Mouse (Mus musculus) MEL (cell line): ENCODE measurements at regions not wholly inside any gene's neighbourhood (a gene's known extent, or its start where the extent isn't known, plus 50 kb on each side); places are given as distances from the start of the nearest gene placed in this dataset.
"Not testable (repeated sequence)": the region's sequence is repeated elsewhere in the genome, so short reads cannot be mapped to it uniquely, and the experiment has no call there.

Experiments used
- DNase-seq: peaks from one replicate; pipeline ENCODE4 v3.0.0; 2011; ENCODE audit warnings: low read depth, low spot score
- H3K27ac ChIP-seq: 2 replicates; pipeline ENCODE4 v1.5.1; 2012; ENCODE audit warnings: low read depth, mild to moderate bottlenecking, control low read depth, low read length, moderate library complexity; ENCODE audit not compliant: control insufficient read depth
- H3K27me3 ChIP-seq, 2 experiments: fragments of 150-350 bp in 1 of 2; sonication (generic) in 1 of 2; 2 replicates each; pipeline ENCODE4 v1.6.1; 2012; ENCODE audit warnings: low read length in 2 of 2, mild to moderate bottlenecking in 2 of 2, improper control_type of control experiment in 1 of 2, moderate library complexity in 1 of 2; ENCODE audit not compliant: insufficient read depth in 2 of 2, control insufficient read depth in 1 of 2
- H3K36me3 ChIP-seq, 2 experiments: 2 replicates each; pipeline ENCODE4 v1.6.1; 2012 to 2014; ENCODE audit warnings: low read length in 2 of 2, improper control_type of control experiment in 1 of 2, inconsistent platforms in 1 of 2, mild to moderate bottlenecking in 1 of 2; ENCODE audit not compliant: insufficient read depth in 2 of 2, control insufficient read depth in 1 of 2
- H3K4me1 ChIP-seq, 2 experiments: fragments of 150-350 bp in 1 of 2; sonication (generic) in 1 of 2; 2 replicates each; pipeline ENCODE4 v1.6.1; 2012; ENCODE audit warnings: low read length in 2 of 2, improper control_type of control experiment in 1 of 2, mild to moderate bottlenecking in 1 of 2; ENCODE audit not compliant: insufficient read depth in 2 of 2, control insufficient read depth in 1 of 2
- H3K4me3 ChIP-seq, 2 experiments: fragments of 150-350 bp in 1 of 2; sonication (generic) in 1 of 2; 2 replicates each; pipeline ENCODE4 v1.5.1; 2012; ENCODE audit warnings: low read depth in 2 of 2, low read length in 2 of 2, mild to moderate bottlenecking in 2 of 2, moderate library complexity in 2 of 2, control low read depth in 1 of 2, improper control_type of control experiment in 1 of 2; ENCODE audit not compliant: control insufficient read depth in 1 of 2, insufficient read depth in 1 of 2
- H3K79me2 ChIP-seq: 2 replicates; pipeline ENCODE4 v1.6.1; 2012; ENCODE audit warnings: mild to moderate bottlenecking, low read length, moderate library complexity; ENCODE audit not compliant: control insufficient read depth, poor library complexity, insufficient read depth
- H3K9ac ChIP-seq: 2 replicates; pipeline ENCODE4 v1.6.1; 2012; ENCODE audit warnings: low read depth, mild to moderate bottlenecking, control low read depth, low read length, moderate library complexity; ENCODE audit not compliant: control insufficient read depth, poor library complexity, severe bottlenecking
- H3K9me3 ChIP-seq: fragments of 150-350 bp; sonication (generic); replicated peaks from 2 replicates; pipeline ENCODE4 v1.6.1; 2012; ENCODE audit warnings: mild to moderate bottlenecking, low read length, improper control_type of control experiment, moderate library complexity; ENCODE audit not compliant: insufficient read depth
- BHLHE40 ChIP-seq: IDR thresholded peaks from 2 replicates; pipeline ENCODE4 v1.6.1; 2012; ENCODE audit warnings: low read depth, mild to moderate bottlenecking, inconsistent platforms, low read length, improper control_type of control experiment, borderline replicate concordance
- CHD2 ChIP-seq: IDR thresholded peaks from 2 replicates; pipeline ENCODE4 v1.6.1; 2011; ENCODE audit warnings: low read length, improper control_type of control experiment
- CTCF ChIP-seq, 3 experiments: IDR thresholded peaks in 2 of 3; conservative IDR thresholded peaks in 1 of 3; 2 replicates each; pipeline ENCODE4 v1.5.1; 2011 to 2012; ENCODE audit warnings: low read length in 3 of 3, low read depth in 2 of 3, mild to moderate bottlenecking in 2 of 3, improper control_type of control experiment in 1 of 3, inconsistent platforms in 1 of 3, mixed read lengths in 1 of 3, moderate library complexity in 1 of 3; ENCODE audit not compliant: control insufficient read depth in 1 of 3, insufficient read depth in 1 of 3, poor library complexity in 1 of 3, severe bottlenecking in 1 of 3
- E2F4 ChIP-seq: IDR thresholded peaks from 2 replicates; pipeline ENCODE4 v1.6.1; 2011; ENCODE audit warnings: low read depth, low read length, improper control_type of control experiment, borderline replicate concordance
- EP300 ChIP-seq, 2 experiments: IDR thresholded peaks; 2 replicates each; pipeline ENCODE4 v1.6.1; 2011; ENCODE audit warnings: improper control_type of control experiment in 2 of 2, low read length in 2 of 2, low read depth in 1 of 2, mild to moderate bottlenecking in 1 of 2
- ETS1 ChIP-seq: IDR thresholded peaks from 2 replicates; pipeline ENCODE4 v1.6.1; 2012; ENCODE audit warnings: low read depth, mild to moderate bottlenecking, inconsistent platforms, low read length, improper control_type of control experiment, moderate library complexity
- GATA1 ChIP-seq: IDR thresholded peaks from 2 replicates; pipeline ENCODE4 v1.6.1; 2011; ENCODE audit warnings: low read depth, low read length, improper control_type of control experiment
- HCFC1 ChIP-seq: IDR thresholded peaks from 2 replicates; pipeline ENCODE4 v1.6.1; 2012; ENCODE audit warnings: low read depth, mild to moderate bottlenecking, inconsistent platforms, low read length, improper control_type of control experiment, moderate library complexity
- JUND ChIP-seq: IDR thresholded peaks from 2 replicates; pipeline ENCODE4 v1.6.1; 2011; ENCODE audit warnings: low read depth, mild to moderate bottlenecking, improper control_type of control experiment, low read length
- KAT2A ChIP-seq: conservative IDR thresholded peaks from 2 replicates; pipeline ENCODE4 v1.6.1; 2012; ENCODE audit warnings: low read depth, low read length, improper control_type of control experiment, inconsistent platforms
- MYB ChIP-seq: IDR thresholded peaks from 2 replicates; pipeline ENCODE4 v1.6.1; 2011; ENCODE audit warnings: mild to moderate bottlenecking, low read depth, low read length, improper control_type of control experiment
- MYC ChIP-seq: IDR thresholded peaks from 2 replicates; pipeline ENCODE4 v1.6.1; 2011; ENCODE audit warnings: low read depth, mild to moderate bottlenecking, low read length, improper control_type of control experiment, moderate library complexity
- NELFE ChIP-seq: IDR thresholded peaks from 2 replicates; pipeline ENCODE4 v1.6.1; 2011; ENCODE audit warnings: low read depth, low read length, improper control_type of control experiment
- POLR2A ChIP-seq, 2 experiments: IDR thresholded peaks; 2 replicates each; pipeline ENCODE4 v1.6.1; 2011 to 2012; ENCODE audit warnings: low read length in 2 of 2, mild to moderate bottlenecking in 2 of 2, control low read depth in 1 of 2, improper control_type of control experiment in 1 of 2, low read depth in 1 of 2, moderate library complexity in 1 of 2; ENCODE audit not compliant: control insufficient read depth in 1 of 2, insufficient read depth in 1 of 2, poor library complexity in 1 of 2
- POLR2AphosphoS2 ChIP-seq: IDR thresholded peaks from 2 replicates; pipeline ENCODE4 v1.6.1; 2011; ENCODE audit warnings: low read length, improper control_type of control experiment
- POLR2AphosphoS5 ChIP-seq: IDR thresholded peaks from 2 replicates; pipeline ENCODE4 v1.6.1; 2012; ENCODE audit warnings: low read depth, borderline replicate concordance, mild to moderate bottlenecking, inconsistent platforms, low read length, moderate library complexity, mixed read lengths
- RCOR1 ChIP-seq: IDR thresholded peaks from 2 replicates; pipeline ENCODE4 v1.6.1; 2012; ENCODE audit warnings: low read depth, mild to moderate bottlenecking, inconsistent platforms, low read length, improper control_type of control experiment
- SIN3A ChIP-seq: IDR thresholded peaks from 2 replicates; pipeline ENCODE4 v1.6.1; 2012; ENCODE audit warnings: low read length, improper control_type of control experiment, inconsistent platforms
- SMC3 ChIP-seq: IDR thresholded peaks from 2 replicates; pipeline ENCODE4 v1.6.1; 2011; ENCODE audit warnings: low read depth, low read length, improper control_type of control experiment
- TAL1 ChIP-seq: IDR thresholded peaks from 2 replicates; pipeline ENCODE4 v1.6.1; 2012; ENCODE audit warnings: mild to moderate bottlenecking, inconsistent platforms, low read length, moderate library complexity, mixed read lengths
- TBP ChIP-seq: IDR thresholded peaks from 2 replicates; pipeline ENCODE4 v1.8.0; 2011; ENCODE audit warnings: low read depth, low read length, improper control_type of control experiment
- TCF12 ChIP-seq: IDR thresholded peaks from 2 replicates; pipeline ENCODE4 v1.6.1; 2014; ENCODE audit warnings: low read depth, mild to moderate bottlenecking, inconsistent platforms, low read length, improper control_type of control experiment, moderate library complexity
- UBTF ChIP-seq: IDR thresholded peaks from 2 replicates; pipeline ENCODE4 v1.6.1; 2012; ENCODE audit warnings: low read depth, mild to moderate bottlenecking, inconsistent platforms, low read length, improper control_type of control experiment, moderate library complexity, borderline replicate concordance; ENCODE audit not compliant: insufficient read depth
- USF2 ChIP-seq, 2 experiments: IDR thresholded peaks; 2 replicates each; pipeline ENCODE4 v1.6.1; 2011 to 2012; ENCODE audit warnings: improper control_type of control experiment in 2 of 2, low read length in 2 of 2, borderline replicate concordance in 1 of 2, inconsistent platforms in 1 of 2, low read depth in 1 of 2, mild to moderate bottlenecking in 1 of 2; ENCODE audit not compliant: insufficient read depth in 1 of 2
- ZC3H11A ChIP-seq: IDR thresholded peaks from 2 replicates; pipeline ENCODE4 v1.6.1; 2012; ENCODE audit warnings: low read depth, mild to moderate bottlenecking, inconsistent platforms, low read length, improper control_type of control experiment
- ZMIZ1 ChIP-seq: IDR thresholded peaks from 2 replicates; pipeline ENCODE4 v1.6.1; 2012; ENCODE audit warnings: low read depth, mild to moderate bottlenecking, inconsistent platforms, low read length, improper control_type of control experiment, moderate library complexity
- ZNF384 ChIP-seq: IDR thresholded peaks from 2 replicates; pipeline ENCODE4 v1.6.1; 2012; ENCODE audit warnings: low read depth, mild to moderate bottlenecking, inconsistent platforms, low read length, improper control_type of control experiment

DNA sequence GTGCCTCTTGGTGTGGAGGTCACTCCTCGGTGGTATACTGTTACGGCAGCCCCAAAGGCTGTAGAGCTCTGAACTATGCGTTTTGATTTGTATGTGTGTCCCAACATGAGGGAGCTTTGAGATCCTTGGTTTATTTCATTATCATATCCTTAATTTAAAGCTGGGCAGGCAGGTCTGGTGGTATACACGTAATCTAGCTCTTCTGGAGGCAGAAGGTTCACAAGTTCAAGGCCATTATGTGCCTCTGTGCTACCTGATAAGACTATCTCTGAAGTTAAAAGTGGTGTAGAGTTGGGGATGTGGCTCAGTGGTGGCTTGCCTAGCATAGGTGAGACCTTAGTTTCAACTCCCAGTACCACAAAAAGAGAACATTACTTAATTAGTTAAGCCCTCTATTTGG lies 199.1 kb upstream of the Hmga2 start (continued):
- TF ChIP-seq POLR2AphosphoS2, result no peak
- no peak for TF ChIP-seq JUND
- no peak for TF ChIP-seq CTCF (IDR thresholded peaks at IDR 0.05 in 2 of 3, conservative IDR thresholded peaks at IDR 0.05 in 1 of 3; ENCODE audit: control insufficient read depth in 1 of 3, insufficient read depth in 1 of 3, low read depth in 2 of 3, low read length in 3 of 3, poor library complexity in 1 of 3, severe bottlenecking in 1 of 3)
- TF ChIP-seq HCFC1, result no peak
- TF ChIP-seq SMC3, result no peak
- no peak for TF ChIP-seq USF2 (IDR thresholded peaks at IDR 0.05; ENCODE audit: borderline replicate concordance in 1 of 2, insufficient read depth in 1 of 2, low read depth in 1 of 2, low read length in 2 of 2)
- TF ChIP-seq UBTF, result no peak

DNA sequence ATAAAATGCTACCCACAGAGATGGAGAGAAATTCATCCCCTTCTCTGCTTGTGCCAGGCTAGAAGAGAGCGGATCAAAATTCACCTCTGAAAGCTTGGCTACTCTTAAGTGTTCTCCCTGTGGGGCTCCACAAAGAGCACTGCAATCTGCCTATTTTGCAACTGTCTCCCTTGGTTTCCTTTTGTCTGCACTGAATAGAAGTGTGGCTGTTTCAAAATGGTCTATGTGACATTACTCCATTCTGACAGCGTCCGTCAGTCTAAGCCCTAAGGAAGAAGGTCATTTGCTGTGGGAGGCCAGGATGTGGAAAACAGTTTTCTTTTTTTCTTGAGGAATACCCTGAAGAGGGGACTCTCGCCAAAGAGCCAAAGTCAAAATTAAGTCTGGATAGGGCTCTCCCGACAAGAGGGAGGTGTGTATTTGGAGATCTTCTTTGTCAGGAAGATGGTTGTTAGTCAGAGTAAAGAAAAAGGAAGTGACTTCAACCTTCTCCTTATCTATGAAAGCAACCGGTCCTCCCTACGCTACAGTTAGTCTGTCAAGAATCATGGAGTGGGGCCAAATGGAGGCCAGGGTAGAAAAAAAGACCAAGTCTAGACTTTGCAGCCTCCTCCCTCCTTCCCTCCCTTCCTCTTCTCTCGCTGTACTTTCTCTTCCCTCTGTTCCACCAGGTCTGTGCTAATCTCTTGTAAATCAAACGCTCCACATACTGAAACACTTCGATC lies 198.2 kb upstream of the Hmga2 start:
- no peaks in the 10 kb centered on the region for H3K9me3 ChIP-seq
- H3K79me2 ChIP-seq, result no peaks in the 10 kb centered on the region
- no peaks in the 10 kb centered on the region for H3K27me3 ChIP-seq
- TF ChIP-seq CTCF (IDR thresholded peaks at IDR 0.05 in 2 of 3, conservative IDR thresholded peaks at IDR 0.05 in 1 of 3; ENCODE audit: control insufficient read depth in 1 of 3, insufficient read depth in 1 of 3, low read depth in 2 of 3, low read length in 3 of 3, poor library complexity in 1 of 3, severe bottlenecking in 1 of 3) (no peak), NELFE (no peak), UBTF (no peak), ZC3H11A (no peak), CHD2 (no peak), SIN3A (peak; percentile 83), MYB (peak; percentile 83), ETS1 (peak; percentile 97), POLR2A (IDR thresholded peaks at IDR 0.05; ENCODE audit: control insufficient read depth in 1 of 2, insufficient read depth in 1 of 2, low read depth in 1 of 2, low read length in 2 of 2, poor library complexity in 1 of 2) (peak in 1 of 2 experiments; percentile 45; a peak in 1 of 4 replicates), HCFC1 (peak; percentile 39; the same call in 1 of the 2 replicates), ZMIZ1 (no peak), GATA1 (peak; percentile 96), MYC (no peak), BHLHE40 (no peak), ZNF384 (peak; percentile 93), TBP (peak; percentile 55; the same call in 1 of the 2 replicates), E2F4 (no peak), POLR2AphosphoS5 (no peak), JUND (0 out of 2 replicates have a peak, but pooled peaks have one; percentile 28), RCOR1 (peak; percentile 59), EP300 (IDR thresholded peaks at IDR 0.05; ENCODE audit: low read depth in 1 of 2, low read length in 2 of 2) (peak; percentile 96), TCF12 (peak; percentile 87), TAL1 (peak; percentile 89), KAT2A (no peak)
- H3K9ac ChIP-seq, result peak overlapping the region; percentile 48
- peak overlapping the region; percentile 91 for H3K27ac ChIP-seq
- H3K4me3 ChIP-seq, result peak overlapping the region; percentile 28 to 39
- peaks cover 16 to 40% of the 10 kb centered on the region in 2 experiments for H3K4me1 ChIP-seq
- H3K36me3 ChIP-seq, result peaks cover 0 to 31% of the 10 kb centered on the region in 2 experiments; a peak in 2 of 4 replicates
- DNase-seq, result peak; percentile 97

DNA sequence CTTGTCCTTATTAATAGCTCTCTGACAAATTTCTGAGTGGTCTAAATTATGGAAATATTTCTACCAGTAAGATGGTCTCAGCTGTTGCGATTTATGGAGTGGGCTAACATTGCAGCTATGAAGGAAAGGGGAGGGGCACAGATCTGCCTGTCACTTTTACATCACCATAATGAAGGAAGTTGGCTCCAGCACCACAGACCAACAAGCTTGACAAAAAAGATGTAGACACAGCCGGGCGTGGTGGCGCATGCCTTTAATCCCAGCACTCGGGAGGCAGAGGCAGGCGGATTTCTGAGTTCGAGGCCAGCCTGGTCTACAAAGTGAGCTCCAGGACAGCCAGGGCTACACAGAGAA lies 191.4 kb upstream of the Hmga2 start:
- not testable (repeated sequence) for H3K27ac ChIP-seq, H3K9me3 ChIP-seq, H3K9ac ChIP-seq, H3K27me3 ChIP-seq, H3K79me2 ChIP-seq, H3K4me3 ChIP-seq, H3K36me3 ChIP-seq, DNase-seq
- peaks cover 5 to 13% of the 10 kb centered on the region in 2 experiments; a peak in 3 of 4 replicates for H3K4me1 ChIP-seq
